In the genomic region with DNA sequence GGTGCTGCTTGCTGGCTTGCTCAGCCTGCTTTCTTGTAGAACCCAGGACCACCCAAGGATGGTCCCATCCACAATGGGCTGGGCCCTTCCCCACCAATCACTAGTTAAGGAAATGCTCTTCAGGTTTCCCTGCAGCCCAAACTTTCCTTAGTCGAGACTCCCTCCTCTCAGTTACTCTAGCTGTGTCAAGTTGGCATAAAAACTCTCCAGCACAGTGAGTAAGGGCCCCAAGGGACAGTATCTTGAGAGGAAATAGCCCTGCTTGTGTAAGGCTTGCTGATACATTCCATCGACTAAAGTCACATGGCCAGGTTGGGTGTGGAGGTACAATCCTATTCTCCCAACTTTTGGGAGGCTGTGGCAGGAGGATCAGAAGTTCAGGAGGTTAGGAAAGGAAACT, we compare ENCODE assay signal across 21 mouse cellular contexts. TPM values are rescaled to one million over a fixed set of nuclear protein-coding genes. Genes with fewer than 3 reads are reported as not detected.
DNase-seq lines count a peak whose midpoint lies in the region; ATAC-seq lines count a peak whose summit lies in the region.
"Had no signal": no experiment of that assay in that cellular context is flagged by ENCODE, and none has a peak within 500 bp of the region (broad histone marks: within the 10 kb centered on the region; RNA-seq: fewer than 3 reads in every experiment).

No protein-coding gene starts in this region.

- H3K4me1 ChIP-seq in intestine, embryonic 16.5 days (ENCODE audit: control insufficient read depth, insufficient read depth, low read length), result no peaks in the 10 kb centered on the region
- H3K4me1 ChIP-seq: embryonic facial prominence, embryonic 12.5 days; forebrain, embryonic 12.5 days; heart, embryonic 13.5 days; hindbrain, embryonic 15.5 days had no signal

- H3K9ac ChIP-seq in intestine, embryonic 16.5 days (ENCODE audit: low read depth, low read length), result no peak overlapping the region
- H3K9ac ChIP-seq: embryonic facial prominence, embryonic 12.5 days; forebrain, embryonic 12.5 days; forebrain, postnatal 0 days; heart, embryonic 13.5 days; hindbrain, embryonic 15.5 days had no signal

- no peak for ATAC-seq in intestine, embryonic 16.5 days
- ATAC-seq: forebrain, postnatal 0 days had no signal

- no peak overlapping the region for H3K4me2 ChIP-seq in intestine, embryonic 16.5 days (ENCODE audit: low read depth, low read length)
- H3K4me2 ChIP-seq: embryonic facial prominence, embryonic 12.5 days; forebrain, embryonic 12.5 days; heart, embryonic 13.5 days; hindbrain, embryonic 15.5 days had no signal

- peak; percentile 66 for DNase-seq in 3134 (ENCODE audit: extremely low read depth, insufficient read length, low spot score)
- peak; percentile 89 for DNase-seq in 3T3-L1 (ENCODE audit: low read depth, low spot score)
- peak; percentile 60 for DNase-seq in adipocyte (ENCODE audit: low spot score)
- peak; percentile 57 for DNase-seq in splenic B cell, adult 2 months (ENCODE audit: low read depth, low spot score)
- no peak for DNase-seq in gastrocnemius, postnatal 14 days
- DNase-seq: adrenal gland, postnatal 10 days; cerebellum, adult 18-20 months; cerebellum, postnatal 14 days; forebrain, postnatal 0 days; gastrocnemius, adult 2 months; gastrocnemius, postnatal 36 days; heart, adult 11 months; heart, postnatal 36 days; kidney, adult 18-20 months had no signal

- intact Hi-C loops in gastrocnemius, postnatal 14 days (cut with DNase I; ENCODE audit: low total_unique reads), result loop anchor here (5.0 kb wide), 1 partner anchor 58 kb away; no protein-coding TSS in a partner anchor

- H3K9me3 ChIP-seq in intestine, embryonic 16.5 days (ENCODE audit: control insufficient read depth, low read length), result no peaks in the 10 kb centered on the region
- H3K9me3 ChIP-seq: embryonic facial prominence, embryonic 12.5 days; forebrain, embryonic 12.5 days; heart, embryonic 13.5 days; hindbrain, embryonic 15.5 days had no signal

- 43% methylated on average over 2 of the region's 2 CpGs for WGBS in intestine, embryonic 16.5 days

- H3K27me3 ChIP-seq in splenic B cell, adult 2 months (ENCODE audit: control insufficient read depth, insufficient read depth, low read length, poor library complexity, severe bottlenecking), result no peaks in the 10 kb centered on the region
- H3K27me3 ChIP-seq in intestine, embryonic 16.5 days (replicated peaks; ENCODE audit: control insufficient read depth, insufficient read depth, low read length), result no peaks in the 10 kb centered on the region
- H3K27me3 ChIP-seq: embryonic facial prominence, embryonic 12.5 days; hindbrain, embryonic 15.5 days had no signal

- H3K4me3 ChIP-seq in intestine, embryonic 16.5 days (ENCODE audit: low read length), result no peak overlapping the region
- H3K4me3 ChIP-seq: embryonic facial prominence, embryonic 12.5 days; forebrain, embryonic 12.5 days; gastrocnemius, adult 2 months; heart, embryonic 13.5 days; hindbrain, embryonic 15.5 days had no signal

- no peak overlapping the region for H3K27ac ChIP-seq in intestine, embryonic 16.5 days (ENCODE audit: low read length)
- H3K27ac ChIP-seq: embryonic facial prominence, embryonic 12.5 days; forebrain, embryonic 12.5 days; gastrocnemius, adult 2 months; heart, embryonic 13.5 days; hindbrain, embryonic 15.5 days had no signal

- H3K36me3 ChIP-seq in splenic B cell, adult 2 months (ENCODE audit: control insufficient read depth, insufficient read depth, low read length, poor library complexity, severe bottlenecking), result peaks cover 31% of the 10 kb centered on the region
- H3K36me3 ChIP-seq in intestine, embryonic 16.5 days (ENCODE audit: control insufficient read depth, insufficient read depth, low read length), result peaks cover 9% of the 10 kb centered on the region

RNA-seq across cellular contexts. Expression of a gene that starts 8.7 kb away (rescaled TPM):
- under 1 TPM; 0.21 to 0.33 TPM for total RNA-seq in gastrocnemius, postnatal 14 days (2021)
- polyA plus RNA-seq in intestine, embryonic 16.5 days (2015; fragmentation: Nextera tagmentation; extraction: Ambion mirVana), result 2.6 TPM in 2 replicates

RNA-seq across cellular contexts. Expression of a gene that starts 10.5 kb away (rescaled TPM):
- total RNA-seq in gastrocnemius, postnatal 14 days (2021), result under 1 TPM in 1 of 2 experiments, not detected in 1; 0.94 TPM
- 2.4 and 3.1 TPM in 2 replicates for polyA plus RNA-seq in intestine, embryonic 16.5 days (2015; fragmentation: Nextera tagmentation; extraction: Ambion mirVana)
- total RNA-seq: ES-E14; forebrain, postnatal 0 days; gastrocnemius, adult 2 months; heart, postnatal 36 days had no signal
- polyA plus RNA-seq: forebrain, embryonic 12.5 days had no signal

RNA-seq across cellular contexts. Expression of a gene that starts 15.1 kb away (rescaled TPM):
- 1 to 10 TPM; 1.9 to 2.3 TPM for total RNA-seq in gastrocnemius, postnatal 14 days (2021)
- 32.4 and 33.3 TPM in 2 replicates for polyA plus RNA-seq in intestine, embryonic 16.5 days (2015; fragmentation: Nextera tagmentation; extraction: Ambion mirVana)

RNA-seq across cellular contexts. Expression of a gene that starts 16.6 kb away (rescaled TPM):
- 10 to 100 TPM in 1 of 2 experiments, 1 to 10 TPM in 1; 7.8 to 10.4 TPM for total RNA-seq in gastrocnemius, postnatal 14 days (2021)
- 55.2 and 59.9 TPM in 2 replicates for polyA plus RNA-seq in intestine, embryonic 16.5 days (2015; fragmentation: Nextera tagmentation; extraction: Ambion mirVana)
- total RNA-seq: ES-E14 had no signal

RNA-seq across cellular contexts. Expression of a gene that starts 27.3 kb away (rescaled TPM):
- total RNA-seq in gastrocnemius, postnatal 14 days (2021), result not detected
- 1.0 and 1.1 TPM in 2 replicates for polyA plus RNA-seq in intestine, embryonic 16.5 days (2015; fragmentation: Nextera tagmentation; extraction: Ambion mirVana)
- total RNA-seq: adrenal gland, postnatal 10 days; gastrocnemius, adult 2 months; gastrocnemius, postnatal 36 days; heart, postnatal 36 days had no signal
- polyA plus RNA-seq: inflammation-experienced regulatory T-cells, adult 6 months had no signal
